Mouse (Mus musculus): ENCODE measurements around the gene Sgta.

The Sgta gene

GRCm38 (mm10) chr10:81019687-81020086, 40.3 kb downstream of the Sgta start:
- DNase-seq (ENCODE audit: low read depth) = no peak

- DNase-seq (ENCODE audit: low read depth) = peak; percentile 47
Measured at GRCm38 (mm10) chr10:81018326-81018725, 41.7 kb downstream of the Sgta start.

GRCm38 (mm10) chr10:81016645-81017044, 43.3 kb downstream of the Sgta start:
- peak; percentile 79 for DNase-seq (ENCODE audit: low read depth)

GRCm38 (mm10) chr10:81015666-81016065, 44.3 kb downstream of the Sgta start:
- DNase-seq (ENCODE audit: low read depth) = no peak

GRCm38 (mm10) chr10:81014393-81015384, 45.3 kb downstream of the Sgta start, which contains the start of gene Gng7:
Gene Gng7, minus strand, starts transcription at chr10:81014945.
- peak; percentile 96 for DNase-seq (ENCODE audit: low read depth)

- DNase-seq (ENCODE audit: low read depth) = peak; percentile 77
Measured at GRCm38 (mm10) chr10:81010851-81011250, 49.1 kb downstream of the Sgta start.

- peak; percentile 56 for DNase-seq (ENCODE audit: low read depth)
Measured at GRCm38 (mm10) chr10:81007240-81007639, 52.7 kb downstream of the Sgta start.

GRCm38 (mm10) chr10:81006005-81006677, 53.8 kb downstream of the Sgta start:
- no peak for DNase-seq (ENCODE audit: low read depth)

GRCm38 (mm10) chr10:81001161-81001560, 58.8 kb downstream of the Sgta start:
- no peak for DNase-seq (ENCODE audit: low read depth)

- DNase-seq (ENCODE audit: low read depth) = no peak
Measured at GRCm38 (mm10) chr10:81000197-81001062, 59.6 kb downstream of the Sgta start.

- peak; percentile 97 for DNase-seq (ENCODE audit: low read depth)
Measured at GRCm38 (mm10) chr10:80999362-81000196, 60.4 kb downstream of the Sgta start.

- peak; percentile 84 for DNase-seq (ENCODE audit: low read depth)
Measured at GRCm38 (mm10) chr10:80998778-80999177, 61.2 kb downstream of the Sgta start.

- DNase-seq (ENCODE audit: low read depth) = no peak
Measured at GRCm38 (mm10) chr10:80998021-80998420, 62.0 kb downstream of the Sgta start.

GRCm38 (mm10) chr10:80997332-80997731, 62.6 kb downstream of the Sgta start:
- no peak for DNase-seq (ENCODE audit: low read depth)

- no peak for DNase-seq (ENCODE audit: low read depth)
Measured at GRCm38 (mm10) chr10:80996501-80996900, 63.5 kb downstream of the Sgta start.

GRCm38 (mm10) chr10:80995091-80995632, 64.8 kb downstream of the Sgta start:
- DNase-seq (ENCODE audit: low read depth) = peak; percentile 93

- DNase-seq (ENCODE audit: low read depth) = no peak
Measured at GRCm38 (mm10) chr10:80994621-80995020, 65.4 kb downstream of the Sgta start.
